Mouse (Mus musculus) testis, postnatal 14 days (tissue): ENCODE measurements around the gene Bcorl1.

Experiments
- DNase-seq: peaks from one replicate; pipeline ENCODE4 v3.0.0; 2021; ENCODE audit warnings: low spot score

The Bcorl1 gene

GRCm38 (mm10) chrX:48341141-48341540 is at the start of gene Bcorl1:
Gene Bcorl1, plus strand, starts transcription at chrX:48341358.
- DNase-seq = peak; percentile 60

- DNase-seq = no peak
Measured at GRCm38 (mm10) chrX:48291413-48291812, 49.7 kb upstream of the Bcorl1 start.

- DNase-seq = no peak
Measured at GRCm38 (mm10) chrX:48305356-48305755, 35.8 kb upstream of the Bcorl1 start.

- DNase-seq = no peak
Measured at GRCm38 (mm10) chrX:48310706-48311517, 30.2 kb upstream of the Bcorl1 start.

- no peak for DNase-seq
Measured at GRCm38 (mm10) chrX:48311727-48312126, 29.4 kb upstream of the Bcorl1 start.

- peak; percentile 72 for DNase-seq
Measured at GRCm38 (mm10) chrX:48314530-48315079, 26.6 kb upstream of the Bcorl1 start.

GRCm38 (mm10) chrX:48317444-48317843 is 23.7 kb upstream of the Bcorl1 start:
- DNase-seq = no peak

GRCm38 (mm10) chrX:48318194-48318593 is 23.0 kb upstream of the Bcorl1 start:
- DNase-seq = no peak

GRCm38 (mm10) chrX:48340441-48341049 is 613 bp upstream of the Bcorl1 start:
- peak; percentile 10 for DNase-seq

- peak; percentile 70 for DNase-seq
Measured at GRCm38 (mm10) chrX:48341621-48342161, 533 bp downstream of the Bcorl1 start.

- DNase-seq = no peak
Measured at GRCm38 (mm10) chrX:48342731-48343130, 1.6 kb downstream of the Bcorl1 start.

- peak; percentile 89 for DNase-seq
Measured at GRCm38 (mm10) chrX:48343461-48343952, 2.3 kb downstream of the Bcorl1 start.

- peak; percentile 24 for DNase-seq
Measured at GRCm38 (mm10) chrX:48343966-48344642, 2.9 kb downstream of the Bcorl1 start.

- peak; percentile 5 for DNase-seq
Measured at GRCm38 (mm10) chrX:48344643-48345384, 3.7 kb downstream of the Bcorl1 start.

- peak; percentile 14 for DNase-seq
Measured at GRCm38 (mm10) chrX:48345385-48345932, 4.3 kb downstream of the Bcorl1 start.

- DNase-seq = no peak
Measured at GRCm38 (mm10) chrX:48355346-48355745, 14.2 kb downstream of the Bcorl1 start.

- no peak for DNase-seq
Measured at GRCm38 (mm10) chrX:48365836-48366577, 24.8 kb downstream of the Bcorl1 start.

- DNase-seq = no peak
Measured at GRCm38 (mm10) chrX:48367841-48368240, 26.7 kb downstream of the Bcorl1 start.

GRCm38 (mm10) chrX:48383643-48384042 is 42.5 kb downstream of the Bcorl1 start:
- no peak for DNase-seq

- DNase-seq = no peak
Measured at GRCm38 (mm10) chrX:48385927-48386326, 44.8 kb downstream of the Bcorl1 start.
